In the genomic region with DNA sequence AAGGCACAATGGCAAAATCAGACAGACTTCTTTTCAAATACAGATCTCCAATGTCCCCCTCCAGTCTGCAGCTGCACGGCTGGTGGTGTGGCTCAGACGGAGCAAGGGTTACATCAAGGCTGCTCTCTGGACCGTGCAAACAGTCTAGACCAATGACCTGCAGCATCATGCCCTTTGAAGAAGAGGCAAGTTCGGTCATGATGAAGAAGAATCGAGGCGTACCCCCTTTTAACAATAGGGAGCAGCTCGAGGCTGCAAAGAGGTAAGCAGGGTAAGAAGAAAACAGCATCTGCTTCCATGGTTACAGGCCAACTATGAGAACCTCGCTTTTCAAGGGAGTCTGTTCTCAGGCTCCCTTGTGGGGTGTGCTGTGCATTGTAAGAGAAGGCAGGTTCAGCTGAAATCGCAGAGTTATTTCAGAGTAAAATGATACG, we compare ENCODE assay signal across 8 mouse cellular contexts.
DNase-seq lines count a peak whose midpoint lies in the region; ATAC-seq lines count a peak whose summit lies in the region.

No protein-coding gene starts in this region.

- H3K27me3 ChIP-seq in intestine, embryonic 15.5 days (replicated peaks) = no peaks in the 10 kb centered on the region
- no peaks in the 10 kb centered on the region for H3K27me3 ChIP-seq in intestine, embryonic 16.5 days (replicated peaks; ENCODE audit: control insufficient read depth, insufficient read depth, low read length)
- H3K27me3 ChIP-seq in forebrain, embryonic 11.5 days (ENCODE audit: control insufficient read depth, insufficient read depth, low read length) = no peaks in the 10 kb centered on the region
- no peaks in the 10 kb centered on the region for H3K27me3 ChIP-seq in limb, embryonic 11.5 days (ENCODE audit: control insufficient read depth, insufficient read depth, low read length)

- 51% methylated on average over 10 of the region's 10 CpGs for WGBS in intestine, embryonic 15.5 days
- 46% methylated on average over 10 of the region's 10 CpGs for WGBS in intestine, embryonic 16.5 days
- 7% methylated on average over 10 of the region's 10 CpGs for WGBS in forebrain, embryonic 11.5 days
- 33% methylated on average over 10 of the region's 10 CpGs for WGBS in limb, embryonic 11.5 days

- H3K9me3 ChIP-seq in intestine, embryonic 15.5 days = no peaks in the 10 kb centered on the region
- no peaks in the 10 kb centered on the region for H3K9me3 ChIP-seq in intestine, embryonic 16.5 days (ENCODE audit: control insufficient read depth, low read length)
- H3K9me3 ChIP-seq in forebrain, embryonic 11.5 days (ENCODE audit: control insufficient read depth, low read length) = no peaks in the 10 kb centered on the region
- H3K9me3 ChIP-seq in limb, embryonic 11.5 days (ENCODE audit: control insufficient read depth, low read length) = no peaks in the 10 kb centered on the region

- H3K9ac ChIP-seq in intestine, embryonic 15.5 days = no peak overlapping the region
- H3K9ac ChIP-seq in intestine, embryonic 16.5 days (ENCODE audit: low read depth, low read length) = no peak overlapping the region
- H3K9ac ChIP-seq in forebrain, embryonic 11.5 days (ENCODE audit: low read length) = peak overlapping the region; percentile 48
- H3K9ac ChIP-seq in limb, embryonic 11.5 days (ENCODE audit: low read length) = peak overlapping the region; percentile 1; the same call in 1 of the 2 replicates

- DNase-seq in forebrain, embryonic 11.5 days (ENCODE audit: low spot score) = peak; percentile 75
- DNase-seq in kidney, adult 18-20 months = peak; percentile 60
- DNase-seq in limb, embryonic 11.5 days (ENCODE audit: low spot score) = peak; percentile 54
- DNase-seq in retina, embryonic 14.5 days (ENCODE audit: low spot score) = peak; percentile 65
- no peak for DNase-seq in natural killer cell, adult 2 months (ENCODE audit: low spot score in 2 of 2)
- no peak for DNase-seq in urinary bladder, postnatal 4 days (ENCODE audit: low spot score in 2 of 2)

- ATAC-seq in intestine, embryonic 15.5 days = peak; percentile 58
- ATAC-seq in intestine, embryonic 16.5 days = no peak
- ATAC-seq in forebrain, embryonic 11.5 days (replicated peaks; ENCODE audit: low FRiP score) = peak; percentile 96
- peak; percentile 81 for ATAC-seq in limb, embryonic 11.5 days (ENCODE audit: insufficient number of reproducible peaks, low FRiP score, low TSS enrichment, low read depth)

- no peak overlapping the region for H3K27ac ChIP-seq in intestine, embryonic 15.5 days
- H3K27ac ChIP-seq in intestine, embryonic 16.5 days (ENCODE audit: low read length) = no peak overlapping the region
- peak overlapping the region; percentile 92 for H3K27ac ChIP-seq in forebrain, embryonic 11.5 days (ENCODE audit: low read depth, low read length)
- peak overlapping the region; percentile 44 for H3K27ac ChIP-seq in limb, embryonic 11.5 days (replicated peaks; ENCODE audit: low read depth, low read length)

- no peaks in the 10 kb centered on the region for H3K4me1 ChIP-seq in intestine, embryonic 15.5 days (replicated peaks)
- 0 out of 2 replicates have a peak, but pooled peaks cover 3% of the 10 kb centered on the region for H3K4me1 ChIP-seq in intestine, embryonic 16.5 days (ENCODE audit: control insufficient read depth, insufficient read depth, low read length)
- peaks cover 14% of the 10 kb centered on the region for H3K4me1 ChIP-seq in forebrain, embryonic 11.5 days (replicated peaks; ENCODE audit: control insufficient read depth, insufficient read depth, low read length)
- 0 out of 2 replicates have a peak, but pooled peaks cover 11% of the 10 kb centered on the region for H3K4me1 ChIP-seq in limb, embryonic 11.5 days (ENCODE audit: control insufficient read depth, insufficient read depth, low read length)

- H3K4me3 ChIP-seq in intestine, embryonic 15.5 days (replicated peaks) = no peak overlapping the region
- no peak overlapping the region for H3K4me3 ChIP-seq in intestine, embryonic 16.5 days (ENCODE audit: low read length)
- H3K4me3 ChIP-seq in forebrain, embryonic 11.5 days (ENCODE audit: low read depth, low read length) = peak overlapping the region; percentile 23; the same call in 1 of the 2 replicates
- no peak overlapping the region for H3K4me3 ChIP-seq in limb, embryonic 11.5 days (ENCODE audit: low read depth, low read length)

- no peak overlapping the region for H3K4me2 ChIP-seq in intestine, embryonic 15.5 days (replicated peaks)
- H3K4me2 ChIP-seq in intestine, embryonic 16.5 days (ENCODE audit: low read depth, low read length) = no peak overlapping the region
- H3K4me2 ChIP-seq in forebrain, embryonic 11.5 days (ENCODE audit: low read depth, low read length, severe bottlenecking) = peak overlapping the region; percentile 47
- H3K4me2 ChIP-seq in limb, embryonic 11.5 days (ENCODE audit: low read depth, severe bottlenecking) = 0 out of 2 replicates have a peak overlapping the region, but pooled peaks have one; percentile 1

- no peaks in the 10 kb centered on the region for H3K36me3 ChIP-seq in intestine, embryonic 15.5 days
- H3K36me3 ChIP-seq in intestine, embryonic 16.5 days (ENCODE audit: control insufficient read depth, insufficient read depth, low read length) = no peaks in the 10 kb centered on the region
- H3K36me3 ChIP-seq in forebrain, embryonic 11.5 days (ENCODE audit: control insufficient read depth, insufficient read depth, low read length) = no peaks in the 10 kb centered on the region; the same call in 1 of the 2 replicates
- H3K36me3 ChIP-seq in limb, embryonic 11.5 days (ENCODE audit: control insufficient read depth, insufficient read depth, low read length) = no peaks in the 10 kb centered on the region

Comparison
In these comparisons a context has a peak if more than half of its experiments do, and no peak if none do; other contexts are left out.
1. H3K27ac ChIP-seq: peak in forebrain, embryonic 11.5 days (single experiment) and limb, embryonic 11.5 days (single experiment); none in intestine, embryonic 15.5 days (single experiment) and intestine, embryonic 16.5 days (single experiment).
2. H3K4me2 ChIP-seq: peak in forebrain, embryonic 11.5 days (single experiment) and limb, embryonic 11.5 days (single experiment); none in intestine, embryonic 15.5 days (single experiment) and intestine, embryonic 16.5 days (single experiment).
3. H3K9ac ChIP-seq: peak in forebrain, embryonic 11.5 days (single experiment) and limb, embryonic 11.5 days (single experiment); none in intestine, embryonic 15.5 days (single experiment) and intestine, embryonic 16.5 days (single experiment).
4. DNase-seq: peak in forebrain, embryonic 11.5 days (single experiment), kidney, adult 18-20 months (single experiment), limb, embryonic 11.5 days (single experiment) and retina, embryonic 14.5 days (single experiment); none in natural killer cell, adult 2 months (0 of 2) and urinary bladder, postnatal 4 days (0 of 2).